Mouse (Mus musculus) olfactory bulb, adult 2 months (tissue): ENCODE measurements around the gene Galnt2. TPM values are rescaled to one million over a fixed set of nuclear protein-coding genes. Genes with fewer than 3 reads are reported as not detected.

ENCODE experiments used
- H3K27ac ChIP-seq: fragments of 200-500 bp; 2 replicates; pipeline ENCODE4 v1.5.1; 2012; ENCODE audit warnings: low read depth, low read length; ENCODE audit not compliant: insufficient read depth
- H3K4me1 ChIP-seq: fragments of 200-500 bp; 2 replicates; pipeline ENCODE4 v1.6.1; 2012; ENCODE audit warnings: low read length; ENCODE audit not compliant: control insufficient read depth, insufficient read depth
- H3K4me3 ChIP-seq: fragments of 200-500 bp; 2 replicates; pipeline ENCODE4 v1.5.1; 2012; ENCODE audit warnings: mild to moderate bottlenecking, low read depth, low read length, moderate library complexity; ENCODE audit not compliant: insufficient read depth
- CTCF ChIP-seq: fragments of 200-500 bp; IDR thresholded peaks from 2 replicates; pipeline ENCODE4 v1.5.1; 2012; ENCODE audit warnings: low read depth, mild to moderate bottlenecking, low read length, moderate library complexity; ENCODE audit not compliant: insufficient read depth
- POLR2A ChIP-seq: fragments of 200-500 bp; IDR thresholded peaks from 2 replicates; pipeline ENCODE4 v1.6.1; 2012; ENCODE audit warnings: mild to moderate bottlenecking, low read depth, low read length, moderate library complexity; ENCODE audit not compliant: insufficient read depth
- WGBS: fragments of 180-500 bp; shearing (Covaris S2); methylation state at CpG from one replicate; pipeline ENCODE4 v1.1.7; 2018; 5-methylcytosine and 5-hydroxymethylcytosine counted together
- polyA plus RNA-seq: library from polyadenylated mRNA; stranded (reverse); fragments of >200 nt; gene quantifications from 2 replicates; pipeline ENCODE4 v1.2.4, GENCODE M21; 2012; ENCODE audit warnings: low replicate concordance; ENCODE audit not compliant: missing spikeins, insufficient read depth, insufficient read length

Gene Galnt2
- polyA plus RNA-seq, 1 experiment = not detected

GRCm38 (mm10) chr8:124272792-124273191, 41.6 kb downstream of the Galnt2 start:
- TF ChIP-seq CTCF = no peak
- no peak for TF ChIP-seq POLR2A
- H3K27ac ChIP-seq = no peak overlapping the region
- WGBS = 72% methylated on average over 3 of the region's 3 CpGs
- H3K4me1 ChIP-seq = peaks cover 56% of the 10 kb centered on the region
- no peak overlapping the region for H3K4me3 ChIP-seq

GRCm38 (mm10) chr8:124273606-124274218, 42.5 kb downstream of the Galnt2 start:
- no peak overlapping the region for H3K4me3 ChIP-seq
- TF ChIP-seq POLR2A = no peak
- peaks cover 65% of the 10 kb centered on the region for H3K4me1 ChIP-seq
- no peak overlapping the region for H3K27ac ChIP-seq
- WGBS = 91% methylated on average over 8 of the region's 8 CpGs

- Histone ChIP-seq H3K4me1 (peaks cover 69% of the 10 kb centered on the region), H3K27ac (no peak overlapping the region), H3K4me3 (no peak overlapping the region)
- TF ChIP-seq CTCF = no peak
- no peak for TF ChIP-seq POLR2A
- WGBS = 68% methylated on average over 10 of the region's 10 CpGs
Observed at GRCm38 (mm10) chr8:124274441-124275120, 43.4 kb downstream of the Galnt2 start.

GRCm38 (mm10) chr8:124275377-124276071, 44.3 kb downstream of the Galnt2 start:
- H3K27ac ChIP-seq = no peak overlapping the region
- no peak for TF ChIP-seq POLR2A
- TF ChIP-seq CTCF = no peak
- no peak overlapping the region for H3K4me3 ChIP-seq
- peaks cover 68% of the 10 kb centered on the region for H3K4me1 ChIP-seq
- 57% methylated on average over 10 of the region's 10 CpGs for WGBS

GRCm38 (mm10) chr8:124277951-124278910, 47.0 kb downstream of the Galnt2 start:
- peak overlapping the region; percentile 62; the same call in 1 of the 2 replicates for H3K27ac ChIP-seq
- peaks cover 65% of the 10 kb centered on the region for H3K4me1 ChIP-seq
- no peak overlapping the region for H3K4me3 ChIP-seq
- TF ChIP-seq CTCF (no peak), POLR2A (no peak)
- 69% methylated on average over 24 of the region's 24 CpGs for WGBS

GRCm38 (mm10) chr8:124278956-124279689, 47.9 kb downstream of the Galnt2 start:
- peaks cover 64% of the 10 kb centered on the region for H3K4me1 ChIP-seq
- H3K4me3 ChIP-seq = no peak overlapping the region
- TF ChIP-seq CTCF (no peak), POLR2A (no peak)
- 85% methylated on average over 7 of the region's 7 CpGs for WGBS
- H3K27ac ChIP-seq = 0 out of 2 replicates have a peak overlapping the region, but pooled peaks have one; percentile 44

- H3K4me1 ChIP-seq = peaks cover 63% of the 10 kb centered on the region
- no peak overlapping the region for H3K27ac ChIP-seq
Observed at GRCm38 (mm10) chr8:124279690-124279985, 48.4 kb downstream of the Galnt2 start.

More at GRCm38 (mm10) chr8:124279690-124279985, 48.4 kb downstream of the Galnt2 start:
- TF ChIP-seq CTCF = no peak
- TF ChIP-seq POLR2A = no peak
- no peak overlapping the region for H3K4me3 ChIP-seq
- 91% methylated on average over 5 of the region's 5 CpGs for WGBS
